Mouse (Mus musculus): ENCODE data around the gene Gm17542. TPM values are rescaled to one million over a fixed set of nuclear protein-coding genes. Genes with fewer than 3 reads are reported as not detected.

The Gm17542 gene
- total RNA-seq, 2 experiments from 2014 or later = not detected

Other genes starting within 250 kb of the Gm17542 start
- gene Ccdc138, start 220.3 kb downstream of the Gm17542 start, total RNA-seq (2021) = under 1 TPM; 0.37 to 0.41 TPM
- under 1 TPM in 1 of 2 experiments, not detected in 1; 0.15 TPM for gene Edar, start 42.6 kb downstream of the Gm17542 start, total RNA-seq (2021)
- under 1 TPM; 0.42 to 0.87 TPM for gene Sh3rf3, start 95.1 kb upstream of the Gm17542 start, total RNA-seq (2021)

Data from gastrocnemius, postnatal 36 days (tissue).